Mouse (Mus musculus): Measurements from ENCODE around the gene Tgfa. TPM values are rescaled to one million over a fixed set of nuclear protein-coding genes. Genes with fewer than 3 reads are reported as not detected.

Gene Tgfa
- polyA plus RNA-seq, 1 experiment from 2014 or later = 4.6 TPM

Other genes starting within 250 kb of the Tgfa start
- gene Dusp11, start 233.6 kb upstream of the Tgfa start, polyA plus RNA-seq (2016; fragmentation: Nextera tagmentation; extraction: Ambion mirVana) = 51.4 and 51.8 TPM in 2 replicates
- gene Figla, start 179.1 kb upstream of the Tgfa start, polyA plus RNA-seq (2016; fragmentation: Nextera tagmentation; extraction: Ambion mirVana) = not detected in 2 replicates
- gene Add2, start 166.5 kb upstream of the Tgfa start, polyA plus RNA-seq (2016; fragmentation: Nextera tagmentation; extraction: Ambion mirVana) = 10.8 and 12.3 TPM in 2 replicates
- gene Fam136a, start 170.4 kb downstream of the Tgfa start, polyA plus RNA-seq (2016; fragmentation: Nextera tagmentation; extraction: Ambion mirVana) = 95.0 and 102 TPM in 2 replicates
- gene Snrpg, start 176.1 kb downstream of the Tgfa start, polyA plus RNA-seq (2016; fragmentation: Nextera tagmentation; extraction: Ambion mirVana) = 314 and 325 TPM in 2 replicates
- 59.4 and 64.7 TPM in 2 replicates for gene Pcyox1, start 201.9 kb downstream of the Tgfa start, polyA plus RNA-seq (2016; fragmentation: Nextera tagmentation; extraction: Ambion mirVana)
- gene Tia1, start 209.0 kb downstream of the Tgfa start, polyA plus RNA-seq (2016; fragmentation: Nextera tagmentation; extraction: Ambion mirVana) = 140 and 158 TPM in 2 replicates
- 0.45 TPM in 1 of 2 replicates, not detected in the other for gene Gm44790, start 231.4 kb downstream of the Tgfa start, polyA plus RNA-seq (2016; fragmentation: Nextera tagmentation; extraction: Ambion mirVana)
- 16.2 and 18.0 TPM in 2 replicates for gene C87436, start 243.2 kb downstream of the Tgfa start, polyA plus RNA-seq (2016; fragmentation: Nextera tagmentation; extraction: Ambion mirVana)